In the genomic region with DNA sequence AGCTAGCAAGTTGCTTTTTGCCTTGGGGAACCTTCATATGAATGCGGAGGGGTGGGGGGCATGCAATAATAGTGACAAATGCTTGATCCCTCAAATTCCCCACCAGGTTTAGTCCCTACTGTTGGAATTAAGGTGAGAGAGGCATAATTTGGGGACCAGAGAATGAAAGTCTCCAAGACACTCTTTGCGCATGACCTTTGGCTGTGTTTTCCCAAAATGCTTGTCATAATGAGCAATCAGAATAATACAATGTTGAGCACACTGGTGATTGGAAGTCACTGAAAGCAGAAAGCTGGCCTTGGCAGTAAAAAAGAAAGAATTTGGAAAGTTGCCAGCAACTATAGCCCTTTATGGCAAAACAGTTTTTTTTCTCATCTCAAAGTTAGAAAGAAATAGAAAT, we compare ENCODE assay signal across 10 mouse cellular contexts. TPM values are rescaled to one million over a fixed set of nuclear protein-coding genes. Genes with fewer than 3 reads are reported as not detected.
DNase-seq lines count a peak whose midpoint lies in the region; ATAC-seq lines count a peak whose summit lies in the region.
"Had no signal": no experiment of that assay in that cellular context is flagged by ENCODE, and none has a peak within 500 bp of the region (broad histone marks: within the 10 kb centered on the region; RNA-seq: fewer than 3 reads in every experiment).

No protein-coding gene starts in this region.

- no peak overlapping the region for H3K9ac ChIP-seq in heart, embryonic 15.5 days
- H3K9ac ChIP-seq in hindbrain, embryonic 15.5 days = peak overlapping the region; percentile 91
- peak overlapping the region; percentile 79 for H3K9ac ChIP-seq in midbrain, embryonic 15.5 days

- H3K27me3 ChIP-seq in heart, embryonic 15.5 days = peaks cover 48% of the 10 kb centered on the region
- H3K27me3 ChIP-seq in hindbrain, embryonic 15.5 days = no peaks in the 10 kb centered on the region
- no peaks in the 10 kb centered on the region for H3K27me3 ChIP-seq in midbrain, embryonic 15.5 days (replicated peaks)
- H3K27me3 ChIP-seq: CH12.LX had no signal

- H3K4me1 ChIP-seq in heart, embryonic 15.5 days (replicated peaks) = peaks cover 5% of the 10 kb centered on the region
- H3K4me1 ChIP-seq in brown adipose tissue, adult 24 weeks (ENCODE audit: control insufficient read depth, insufficient read depth, insufficient read length, low read length) = no peaks in the 10 kb centered on the region
- H3K4me1 ChIP-seq in hindbrain, embryonic 15.5 days (replicated peaks) = peaks cover 12% of the 10 kb centered on the region
- H3K4me1 ChIP-seq in midbrain, embryonic 15.5 days = peaks cover 9% of the 10 kb centered on the region

- 63% methylated on average over 2 of the region's 2 CpGs for WGBS in heart, embryonic 15.5 days
- WGBS in hindbrain, embryonic 15.5 days = 54% methylated on average over 2 of the region's 2 CpGs
- 63% methylated on average over 2 of the region's 2 CpGs for WGBS in midbrain, embryonic 15.5 days

- no peaks in the 10 kb centered on the region for H3K36me3 ChIP-seq in heart, embryonic 15.5 days
- 0 out of 2 replicates have a peak, but pooled peaks cover 5% of the 10 kb centered on the region for H3K36me3 ChIP-seq in hindbrain, embryonic 15.5 days
- no peaks in the 10 kb centered on the region for H3K36me3 ChIP-seq in midbrain, embryonic 15.5 days (replicated peaks)

- H3K4me2 ChIP-seq in heart, embryonic 15.5 days = peak overlapping the region; percentile 96
- peak overlapping the region; percentile 96 for H3K4me2 ChIP-seq in hindbrain, embryonic 15.5 days
- peak overlapping the region; percentile 92 for H3K4me2 ChIP-seq in midbrain, embryonic 15.5 days

- no peak for DNase-seq in heart, postnatal 25 days (ENCODE audit: low spot score)
- no peak for DNase-seq in adrenal gland, adult 2 months
- no peak for DNase-seq in urinary bladder, postnatal 25 days (ENCODE audit: low spot score)
- DNase-seq in left cerebral cortex, postnatal 36 days (ENCODE audit: low spot score in 2 of 2) = no peak
- DNase-seq: lung, postnatal 36 days had no signal

- no peak overlapping the region for H3K27ac ChIP-seq in heart, embryonic 15.5 days
- no peak overlapping the region for H3K27ac ChIP-seq in brown adipose tissue, adult 24 weeks (replicated peaks; ENCODE audit: low read depth, low read length)
- H3K27ac ChIP-seq in hindbrain, embryonic 15.5 days (replicated peaks) = no peak overlapping the region
- H3K27ac ChIP-seq in midbrain, embryonic 15.5 days = peak overlapping the region; percentile 7; the same call in 1 of the 2 replicates

- peak overlapping the region; percentile 62; the same call in 1 of the 2 replicates for H3K4me3 ChIP-seq in heart, embryonic 15.5 days
- H3K4me3 ChIP-seq in brown adipose tissue, adult 24 weeks (ENCODE audit: insufficient read depth, low read depth, low read length) = peak overlapping the region; percentile 54
- peak overlapping the region; percentile 95 for H3K4me3 ChIP-seq in hindbrain, embryonic 15.5 days
- H3K4me3 ChIP-seq in midbrain, embryonic 15.5 days = peak overlapping the region; percentile 94

- no peak for ATAC-seq in heart, embryonic 15.5 days (replicated peaks; ENCODE audit: insufficient number of reproducible peaks, insufficient read depth, low FRiP score, low read depth)
- ATAC-seq in hindbrain, embryonic 15.5 days (ENCODE audit: low FRiP score, low read depth) = no peak
- no peak for ATAC-seq in midbrain, embryonic 15.5 days (replicated peaks)

- H3K9me3 ChIP-seq in heart, embryonic 15.5 days (replicated peaks) = no peaks in the 10 kb centered on the region
- no peaks in the 10 kb centered on the region for H3K9me3 ChIP-seq in hindbrain, embryonic 15.5 days
- no peaks in the 10 kb centered on the region for H3K9me3 ChIP-seq in midbrain, embryonic 15.5 days

- intact Hi-C loops in heart, postnatal 25 days (cut with DNase I) = no loop called here
- intact Hi-C loops in left cerebral cortex, postnatal 36 days (cut with DNase I) = loop anchor here (5.0 to 10.0 kb wide), 2 partner anchors 172 to 269 kb away; partner anchors contain the start of genes Eef1b2, Ndufs1 and Zdbf2

RNA-seq across cellular contexts. Expression of gene Adam23, which starts 1.0 kb away (rescaled TPM):
- 1.2 and 2.1 TPM in 2 replicates for polyA plus RNA-seq in heart, embryonic 15.5 days (2015; fragmentation: Nextera tagmentation; extraction: Ambion mirVana)
- 1 to 10 TPM; 2.2 to 2.8 TPM for total RNA-seq in heart, postnatal 25 days (2021)
- 3.4 and 3.5 TPM in 2 replicates for polyA plus RNA-seq in brown adipose tissue, adult 24 weeks (2012; ENCODE audit: insufficient read depth, insufficient read length, missing spikeins)
- polyA plus RNA-seq in hindbrain, embryonic 15.5 days (2015; fragmentation: Nextera tagmentation; extraction: Ambion mirVana) = 13.6 and 16.5 TPM in 2 replicates
- polyA plus RNA-seq in midbrain, embryonic 15.5 days (2015; fragmentation: Nextera tagmentation; extraction: Ambion mirVana) = 14.3 and 14.4 TPM in 2 replicates
- total RNA-seq in adrenal gland, adult 2 months (2021) = 10 to 100 TPM in 1 of 2 experiments, 1 to 10 TPM in 1; 9.2 to 17.1 TPM
- polyA plus RNA-seq in adrenal gland, adult 2 months (2012; rRNA removed) = 4.1 and 8.5 TPM in 2 replicates
- 100 to 1,000 TPM; 151 to 154 TPM for total RNA-seq in left cerebral cortex, postnatal 36 days (2021)
- total RNA-seq: CH12.LX had no signal
